Comparison of ENCODE assay signal across 12 mouse cellular contexts in genomic region chr5:37762046-37762445, GRCm38 (mm10). TPM values are rescaled to one million over a fixed set of nuclear protein-coding genes. Genes with fewer than 3 reads are reported as not detected.
"Had no signal": no experiment of that assay in that cellular context is flagged by ENCODE, and none has a peak within 500 bp of the region (broad histone marks: within the 10 kb centered on the region; RNA-seq: fewer than 3 reads in every experiment).

No protein-coding gene starts in this region.

- DNase-seq: kidney, postnatal 25 days; layer of hippocampus, adult 9-11 months; liver; lung, adult 18-20 months; lung, postnatal 10 days; lung, postnatal 4 days; right cerebral cortex, adult 18-20 months; right cerebral cortex, postnatal 14 days; right cerebral cortex, postnatal 4 days; spleen, adult 18-20 months; thymus, postnatal 25 days had no signal

RNA-seq across cellular contexts. Expression of gene Cytl1, which starts 26.7 kb away (rescaled TPM):
- total RNA-seq: megakaryocyte progenitor cell, adult 5-6 weeks had no signal

RNA-seq across cellular contexts. Expression of gene Stk32b, which starts 45.1 kb away (rescaled TPM):
- total RNA-seq: megakaryocyte progenitor cell, adult 5-6 weeks had no signal
